Comparison of ENCODE assay signal across 9 mouse cellular contexts in the genomic region with DNA sequence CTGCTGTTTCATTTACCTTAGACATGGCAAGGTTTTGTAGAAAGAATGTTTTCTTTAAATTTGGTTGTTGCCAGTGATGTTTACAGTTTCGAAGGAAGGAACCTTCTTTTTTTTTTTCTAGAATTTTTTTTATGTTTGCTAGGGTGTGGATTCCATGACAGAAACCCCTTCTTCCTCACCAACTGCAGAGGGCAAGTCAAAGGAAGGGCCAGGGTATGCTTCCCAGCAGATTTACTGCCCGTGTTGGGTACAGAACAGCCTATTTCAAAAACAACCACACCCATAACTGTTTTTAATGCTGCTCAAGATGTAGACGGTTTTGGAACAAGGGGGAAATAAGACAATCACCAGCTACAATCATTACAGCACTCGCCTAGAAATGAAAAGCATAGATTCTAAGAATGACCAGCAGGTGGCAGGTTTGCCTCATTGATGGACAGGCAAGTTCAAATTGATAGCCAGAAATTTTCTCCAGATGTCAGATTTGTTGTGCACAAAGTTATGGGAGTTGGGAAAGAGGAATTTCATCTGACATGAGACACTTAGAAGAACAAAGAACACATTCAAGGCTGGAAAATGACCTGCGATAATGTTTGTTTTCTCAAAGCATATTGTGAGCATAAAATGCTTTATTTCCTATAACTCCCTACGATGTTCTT.
DNase-seq lines count a peak whose midpoint lies in the region; ATAC-seq and TF ChIP-seq lines count a peak whose summit lies in the region.
"Had no signal": no experiment of that assay in that cellular context is flagged by ENCODE, and none has a peak within 500 bp of the region (broad histone marks: within the 10 kb centered on the region; RNA-seq: fewer than 3 reads in every experiment).

No protein-coding gene starts in this region.

- H3K36me3 ChIP-seq in heart, embryonic 11.5 days (ENCODE audit: control insufficient read depth, insufficient read depth, low read length): no peaks in the 10 kb centered on the region
- H3K36me3 ChIP-seq in CH12.LX (replicated peaks in 1 of 2; ENCODE audit: control insufficient read depth in 1 of 2, insufficient read depth in 1 of 2, low read length in 1 of 2): peaks cover 0 to 3% of the 10 kb centered on the region in 2 experiments
- no peaks in the 10 kb centered on the region for H3K36me3 ChIP-seq in forebrain, postnatal 0 days (ENCODE audit: insufficient read depth)
- no peaks in the 10 kb centered on the region for H3K36me3 ChIP-seq in midbrain, embryonic 14.5 days (ENCODE audit: control insufficient read depth, insufficient read depth, low read length)
- H3K36me3 ChIP-seq: liver, embryonic 13.5 days had no signal

- no peaks in the 10 kb centered on the region for H3K9me3 ChIP-seq in heart, embryonic 11.5 days (replicated peaks; ENCODE audit: control insufficient read depth, low read length)
- H3K9me3 ChIP-seq in CH12.LX (replicated peaks; ENCODE audit: low read length): no peaks in the 10 kb centered on the region
- no peaks in the 10 kb centered on the region for H3K9me3 ChIP-seq in forebrain, postnatal 0 days (ENCODE audit: low read length)
- H3K9me3 ChIP-seq in midbrain, embryonic 14.5 days (ENCODE audit: control insufficient read depth, low read length): no peaks in the 10 kb centered on the region
- H3K9me3 ChIP-seq: liver, embryonic 13.5 days had no signal

- no peaks in the 10 kb centered on the region for H3K27me3 ChIP-seq in heart, embryonic 11.5 days (ENCODE audit: control insufficient read depth, insufficient read depth, low read length)
- H3K27me3 ChIP-seq in CH12.LX (replicated peaks): no peaks in the 10 kb centered on the region
- H3K27me3 ChIP-seq in forebrain, postnatal 0 days (ENCODE audit: insufficient read depth, low read length): no peaks in the 10 kb centered on the region
- H3K27me3 ChIP-seq in midbrain, embryonic 14.5 days (ENCODE audit: control insufficient read depth, insufficient read depth, low read length): no peaks in the 10 kb centered on the region
- H3K27me3 ChIP-seq: liver, embryonic 13.5 days had no signal

- no peak overlapping the region for H3K4me2 ChIP-seq in heart, embryonic 11.5 days
- H3K4me2 ChIP-seq in CH12.LX (ENCODE audit: insufficient read depth, low read depth, poor library complexity, severe bottlenecking): no peak overlapping the region
- no peak overlapping the region for H3K4me2 ChIP-seq in forebrain, postnatal 0 days (ENCODE audit: low read depth)
- no peak overlapping the region for H3K4me2 ChIP-seq in midbrain, embryonic 14.5 days (ENCODE audit: low read length)
- H3K4me2 ChIP-seq: liver, embryonic 13.5 days had no signal

- no peak for TF ChIP-seq EP300 in CH12.LX (IDR thresholded peaks at IDR 0.05; ENCODE audit: low read length)

- H3K4me3 ChIP-seq in heart, embryonic 11.5 days (ENCODE audit: low read depth, low read length): no peak overlapping the region
- H3K4me3 ChIP-seq in CH12.LX (replicated peaks in 1 of 3; ENCODE audit: low read depth in 2 of 3, low read length in 2 of 3, poor library complexity in 1 of 3): no peak overlapping the region
- no peak overlapping the region for H3K4me3 ChIP-seq in forebrain, postnatal 0 days (ENCODE audit: low read depth, low read length)
- H3K4me3 ChIP-seq in midbrain, embryonic 14.5 days (replicated peaks; ENCODE audit: low read depth, low read length): no peak overlapping the region
- H3K4me3 ChIP-seq: liver, embryonic 13.5 days had no signal

- H3K27ac ChIP-seq in heart, embryonic 11.5 days (ENCODE audit: low read depth, low read length): no peak overlapping the region
- H3K27ac ChIP-seq in CH12.LX (ENCODE audit: insufficient read depth, low read depth): no peak overlapping the region
- H3K27ac ChIP-seq in forebrain, postnatal 0 days (ENCODE audit: low read depth, low read length): no peak overlapping the region
- no peak overlapping the region for H3K27ac ChIP-seq in midbrain, embryonic 14.5 days (replicated peaks; ENCODE audit: low read depth, low read length)
- H3K27ac ChIP-seq: liver, embryonic 13.5 days had no signal

- peak; percentile 25 for DNase-seq in heart, adult 8-10 months (ENCODE audit: low spot score)
- DNase-seq in CH12.LX (ENCODE audit: extremely low read depth): peak; percentile 65
- peak; percentile 24 for DNase-seq in cerebellum, adult 11 months
- DNase-seq in forebrain, postnatal 0 days: peak; percentile 82
- peak; percentile 19 to 30 for DNase-seq in layer of hippocampus, postnatal 36 days
- peak; percentile 86 for DNase-seq in midbrain, embryonic 14.5 days
- DNase-seq in spleen, adult 12 weeks (ENCODE audit: low spot score): no peak
- DNase-seq: liver, embryonic 13.5 days had no signal

- no peaks in the 10 kb centered on the region for H3K79me2 ChIP-seq in CH12.LX (replicated peaks; ENCODE audit: control insufficient read depth, extremely low read depth, insufficient read depth, poor library complexity, severe bottlenecking)

- TF ChIP-seq POLR2A in CH12.LX (IDR thresholded peaks at IDR 0.05; ENCODE audit: low read depth, low read length): no peak

- no peaks in the 10 kb centered on the region for H3K4me1 ChIP-seq in heart, embryonic 11.5 days (ENCODE audit: control insufficient read depth, insufficient read depth, low read length)
- H3K4me1 ChIP-seq in CH12.LX (ENCODE audit: control insufficient read depth in 1 of 2, insufficient read depth in 2 of 2): no peaks in the 10 kb centered on the region
- no peaks in the 10 kb centered on the region for H3K4me1 ChIP-seq in forebrain, postnatal 0 days (ENCODE audit: insufficient read depth)
- no peaks in the 10 kb centered on the region for H3K4me1 ChIP-seq in midbrain, embryonic 14.5 days (ENCODE audit: control insufficient read depth, insufficient read depth, low read length)
- H3K4me1 ChIP-seq: liver, embryonic 13.5 days had no signal

- peak; percentile 58 to 81 for TF ChIP-seq CTCF in CH12.LX (conservative IDR thresholded peaks at IDR 0.05 in 1 of 2, IDR thresholded peaks at IDR 0.05 in 1 of 2; ENCODE audit: low read depth in 2 of 2, low read length in 2 of 2)
- peak; percentile 83 for TF ChIP-seq CTCF in forebrain, postnatal 0 days (IDR thresholded peaks at IDR 0.05; ENCODE audit: low read depth)

- peak; percentile 89 for TF ChIP-seq RAD21 in CH12.LX (IDR thresholded peaks at IDR 0.05; ENCODE audit: low read depth, low read length)

- H3K9ac ChIP-seq in heart, embryonic 11.5 days (ENCODE audit: low read depth, low read length): no peak overlapping the region
- H3K9ac ChIP-seq in CH12.LX (ENCODE audit: insufficient read depth, low read depth): no peak overlapping the region
- H3K9ac ChIP-seq in forebrain, postnatal 0 days: no peak overlapping the region
- H3K9ac ChIP-seq in midbrain, embryonic 14.5 days (replicated peaks; ENCODE audit: low read length): no peak overlapping the region
- H3K9ac ChIP-seq: liver, embryonic 13.5 days had no signal

- dilution Hi-C loops in CH12.LX (cut with MboI; ENCODE audit: extremely low pct_ligation_motif_present, extremely low pct_unique_long_range_greater_than_20kb, low sequenced_read_pairs): no loop called here

- in situ Hi-C loops in CH12.LX (cut with MboI; ENCODE audit: low pct_ligation_motif_present, low pct_unique_long_range_greater_than_20kb, low sequenced_read_pairs): no loop called here

- 32% methylated on average over 6 of the region's 6 CpGs for WGBS in heart, embryonic 11.5 days (ENCODE audit: insufficient replicate concordance)
- WGBS in forebrain, postnatal 0 days: 22% methylated on average over 6 of the region's 6 CpGs
- WGBS in midbrain, embryonic 14.5 days: 29% methylated on average over 6 of the region's 6 CpGs

- no peak for ATAC-seq in heart, embryonic 11.5 days (replicated peaks; ENCODE audit: insufficient number of reproducible peaks, low FRiP score, low TSS enrichment)
- peak; percentile 75 for ATAC-seq in forebrain, postnatal 0 days
- peak; percentile 46; the same call in 1 of the 2 replicates for ATAC-seq in midbrain, embryonic 14.5 days (ENCODE audit: low FRiP score, low TSS enrichment)

TF ChIP-seq in CH12.LX, 34 proteins besides CTCF, POLR2A, EP300 and RAD21:
- TF ChIP-seq SMC3 (IDR thresholded peaks at IDR 0.05; ENCODE audit: low read depth, low read length): peak; percentile 64
- no peak for TF ChIP-seq MAFK (IDR thresholded peaks at IDR 0.05; ENCODE audit: insufficient replicate concordance, low read length)
- TF ChIP-seq ZC3H11A (IDR thresholded peaks at IDR 0.05; ENCODE audit: low read depth, low read length): 0 out of 2 replicates have a peak, but pooled peaks have one; percentile 7
